Mouse (Mus musculus) urinary bladder, adult 18-20 months (tissue): ENCODE measurements at regions not wholly inside any gene's neighbourhood (a gene's known extent, or its start where the extent isn't known, plus 50 kb on each side); places are given as distances from the start of the nearest gene placed in this dataset.

Source experiments
- DNase-seq, 2 experiments: peaks; one replicate each; pipeline ENCODE4 v3.0.0; 2022; ENCODE audit warnings: low spot score in 2 of 2, mixed read lengths in 2 of 2

- DNase-seq, result no peak
These were observed 109.4 kb upstream of the Prickle1 start for GRCm38 (mm10) chr15:93705109-93705508.

GRCm38 (mm10) chr15:93701017-93701416 is 105.3 kb upstream of the Prickle1 start:
- no peak for DNase-seq

- DNase-seq, result peak in 1 of 2 experiments; percentile 19
These were observed 104.3 kb upstream of the Prickle1 start for GRCm38 (mm10) chr15:93699971-93700370.

GRCm38 (mm10) chr15:93698182-93698822 is 102.6 kb upstream of the Prickle1 start:
- no peak for DNase-seq

GRCm38 (mm10) chr15:93690717-93691116 is 95.0 kb upstream of the Prickle1 start:
- no peak for DNase-seq

GRCm38 (mm10) chr15:93690011-93690410 is 94.3 kb upstream of the Prickle1 start:
- no peak for DNase-seq

GRCm38 (mm10) chr15:93686385-93686784 is 90.7 kb upstream of the Prickle1 start:
- DNase-seq, result no peak

- DNase-seq, result no peak
These were observed 85.9 kb upstream of the Prickle1 start for GRCm38 (mm10) chr15:93681602-93682001.

GRCm38 (mm10) chr15:93675624-93676023 is 79.9 kb upstream of the Prickle1 start:
- DNase-seq, result no peak

- no peak for DNase-seq
These were observed 78.3 kb upstream of the Prickle1 start for GRCm38 (mm10) chr15:93673976-93674375.

GRCm38 (mm10) chr15:93663876-93664275 is 68.2 kb upstream of the Prickle1 start:
- no peak for DNase-seq

GRCm38 (mm10) chr15:93662601-93663000 is 66.9 kb upstream of the Prickle1 start:
- DNase-seq, result no peak

- no peak for DNase-seq
These were observed 66.1 kb upstream of the Prickle1 start for GRCm38 (mm10) chr15:93661801-93662200.

- no peak for DNase-seq
These were observed 65.4 kb upstream of the Prickle1 start for GRCm38 (mm10) chr15:93660952-93661648.

GRCm38 (mm10) chr15:93657171-93657570 is 61.5 kb upstream of the Prickle1 start:
- DNase-seq, result no peak

- DNase-seq, result no peak
These were observed 61.0 kb upstream of the Prickle1 start for GRCm38 (mm10) chr15:93656713-93657112.

- no peak for DNase-seq
These were observed 60.1 kb upstream of the Prickle1 start for GRCm38 (mm10) chr15:93655743-93656142.

GRCm38 (mm10) chr15:93655243-93655642 is 59.6 kb upstream of the Prickle1 start:
- no peak for DNase-seq

GRCm38 (mm10) chr15:93653378-93653777 is 57.7 kb upstream of the Prickle1 start:
- DNase-seq, result no peak

GRCm38 (mm10) chr15:93650981-93651757 is 55.5 kb upstream of the Prickle1 start:
- DNase-seq, result no peak

GRCm38 (mm10) chr15:93650009-93650522 is 54.4 kb upstream of the Prickle1 start:
- no peak for DNase-seq

- no peak for DNase-seq
These were observed 53.0 kb upstream of the Prickle1 start for GRCm38 (mm10) chr15:93648646-93649045.
